Mouse (Mus musculus): ENCODE measurements around the gene Ints3. TPM values are rescaled to one million over a fixed set of nuclear protein-coding genes. Genes with fewer than 3 reads are reported as not detected.
A peak's percentile ranks its signal among the peaks of the same experiment; 100 is the strongest.

The Ints3 gene
- polyA plus RNA-seq, 1 experiment = 66.1 TPM

DNA sequence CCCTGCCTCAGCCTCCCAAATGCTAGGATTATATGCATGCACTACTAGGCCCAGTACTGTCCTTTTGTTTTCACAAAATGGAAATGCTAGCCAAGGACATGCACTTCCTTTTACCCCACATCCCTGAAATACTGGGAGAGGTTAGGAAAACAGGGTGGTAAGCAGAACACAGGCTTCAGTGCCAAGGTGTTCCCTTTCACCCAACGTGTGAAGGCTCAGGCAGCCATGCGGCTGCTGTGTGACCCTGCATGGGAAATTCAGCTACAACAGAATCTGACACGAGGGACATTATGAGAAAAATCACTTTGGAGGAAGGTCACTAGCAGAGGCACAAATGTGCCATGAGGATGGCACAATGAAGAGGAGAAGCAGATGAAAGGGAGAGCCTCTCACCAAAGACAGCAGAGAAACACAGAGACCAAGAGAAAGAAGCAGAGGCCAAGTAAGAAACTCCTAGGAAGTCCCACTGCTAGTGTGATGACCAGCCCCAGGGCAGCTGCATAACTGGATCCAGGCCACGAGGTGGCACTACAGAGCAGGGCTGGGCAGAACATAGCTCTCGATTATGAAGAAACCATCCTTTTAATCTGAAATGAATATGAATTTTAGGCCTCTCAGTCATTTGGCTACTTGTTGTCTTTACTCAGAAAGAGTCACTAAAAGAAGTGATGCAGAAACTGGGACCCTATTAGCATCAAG lies 21.0 kb downstream of the Ints3 start:
- peak; percentile 91 for TF ChIP-seq CTCF (IDR thresholded peaks at IDR 0.05; ENCODE audit: borderline replicate concordance, extremely low read depth, insufficient read depth, insufficient read length)
- TF ChIP-seq POLR2A (IDR thresholded peaks at IDR 0.05; ENCODE audit: borderline replicate concordance, extremely low read depth, insufficient read depth, insufficient read length, poor library complexity, severe bottlenecking) = no peak

DNA sequence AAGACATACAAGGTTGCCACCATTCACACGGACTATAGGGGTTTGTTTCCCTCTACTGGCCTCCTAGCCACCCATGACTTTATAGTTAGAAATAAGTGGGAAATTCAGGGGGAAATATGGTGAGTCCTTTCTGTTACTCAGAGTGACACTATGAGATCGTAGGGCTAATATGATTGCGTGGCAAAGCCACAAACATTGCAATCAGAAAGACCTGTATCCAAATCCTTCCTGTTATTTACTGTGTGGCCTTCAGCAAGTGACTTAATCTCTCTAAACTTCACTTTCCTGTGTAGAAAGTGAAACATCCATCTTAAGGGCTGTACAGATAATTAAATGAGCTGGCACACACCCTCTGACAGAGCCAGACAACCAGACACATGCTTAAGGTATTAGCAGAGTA lies 24.7 kb downstream of the Ints3 start:
- no peak for DNase-seq (ENCODE audit: low read depth)
- no peak for TF ChIP-seq CTCF (IDR thresholded peaks at IDR 0.05; ENCODE audit: borderline replicate concordance, extremely low read depth, insufficient read depth, insufficient read length)
- no peak for TF ChIP-seq POLR2A (IDR thresholded peaks at IDR 0.05; ENCODE audit: borderline replicate concordance, extremely low read depth, insufficient read depth, insufficient read length, poor library complexity, severe bottlenecking)

More for the DNA sequence above, 21.0 kb downstream of the Ints3 start:
- peak; percentile 67 for DNase-seq (ENCODE audit: low read depth)

DNA sequence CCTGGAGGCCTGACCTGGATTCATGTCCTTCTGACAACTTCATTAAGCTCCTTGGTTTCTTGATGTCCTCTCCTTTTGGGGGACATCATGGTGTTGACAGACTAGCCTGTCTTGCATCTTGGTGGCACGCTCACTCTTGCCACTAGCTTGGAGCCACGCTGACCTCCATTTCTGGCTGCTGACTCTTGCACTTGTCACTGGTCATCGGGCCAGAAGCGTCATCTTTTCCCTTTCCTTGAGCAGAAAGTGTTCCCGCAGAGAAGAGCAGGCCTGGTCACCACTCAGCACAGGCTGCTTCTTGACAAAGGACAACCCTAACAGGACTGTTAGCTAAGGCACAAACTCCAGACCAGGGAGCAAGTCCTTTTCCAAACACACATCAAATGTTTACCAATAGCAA lies 27.0 kb downstream of the Ints3 start:
- DNase-seq (ENCODE audit: low read depth) = no peak
- TF ChIP-seq CTCF (IDR thresholded peaks at IDR 0.05; ENCODE audit: borderline replicate concordance, extremely low read depth, insufficient read depth, insufficient read length) = no peak
- TF ChIP-seq POLR2A (IDR thresholded peaks at IDR 0.05; ENCODE audit: borderline replicate concordance, extremely low read depth, insufficient read depth, insufficient read length, poor library complexity, severe bottlenecking) = no peak

GRCm38 (mm10) chr3:90404609-90405008 lies 28.8 kb downstream of the Ints3 start:
- no peak for DNase-seq (ENCODE audit: low read depth)
- TF ChIP-seq POLR2A (IDR thresholded peaks at IDR 0.05; ENCODE audit: borderline replicate concordance, extremely low read depth, insufficient read depth, insufficient read length, poor library complexity, severe bottlenecking) (no peak), CTCF (IDR thresholded peaks at IDR 0.05; ENCODE audit: borderline replicate concordance, extremely low read depth, insufficient read depth, insufficient read length) (no peak)

DNA sequence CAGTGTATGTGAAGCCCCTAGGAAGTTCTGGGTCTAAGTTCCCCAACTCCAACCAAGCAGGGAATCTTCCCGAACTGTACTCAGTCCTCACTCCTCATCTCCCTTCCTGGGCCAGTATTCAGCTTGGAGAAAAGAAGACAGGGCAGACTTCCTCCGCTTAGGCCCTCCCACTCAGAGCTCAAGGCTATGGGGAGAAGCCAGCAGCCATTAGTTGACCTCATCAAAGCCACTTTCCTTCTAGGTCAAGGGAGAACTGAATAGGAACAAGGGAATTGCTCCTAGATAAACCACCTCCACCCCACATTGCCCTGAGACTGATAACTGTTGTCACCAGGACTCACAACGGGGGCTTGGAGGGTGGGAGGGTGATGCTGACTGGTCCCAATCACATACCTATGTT lies 29.3 kb downstream of the Ints3 start:
- TF ChIP-seq POLR2A (IDR thresholded peaks at IDR 0.05; ENCODE audit: borderline replicate concordance, extremely low read depth, insufficient read depth, insufficient read length, poor library complexity, severe bottlenecking) (no peak), CTCF (IDR thresholded peaks at IDR 0.05; ENCODE audit: borderline replicate concordance, extremely low read depth, insufficient read depth, insufficient read length) (no peak)
- DNase-seq (ENCODE audit: low read depth) = no peak

GRCm38 (mm10) chr3:90400993-90401392 lies 32.4 kb downstream of the Ints3 start:
- TF ChIP-seq POLR2A (IDR thresholded peaks at IDR 0.05; ENCODE audit: borderline replicate concordance, extremely low read depth, insufficient read depth, insufficient read length, poor library complexity, severe bottlenecking) (no peak), CTCF (IDR thresholded peaks at IDR 0.05; ENCODE audit: borderline replicate concordance, extremely low read depth, insufficient read depth, insufficient read length) (no peak)
- no peak for DNase-seq (ENCODE audit: low read depth)

DNA sequence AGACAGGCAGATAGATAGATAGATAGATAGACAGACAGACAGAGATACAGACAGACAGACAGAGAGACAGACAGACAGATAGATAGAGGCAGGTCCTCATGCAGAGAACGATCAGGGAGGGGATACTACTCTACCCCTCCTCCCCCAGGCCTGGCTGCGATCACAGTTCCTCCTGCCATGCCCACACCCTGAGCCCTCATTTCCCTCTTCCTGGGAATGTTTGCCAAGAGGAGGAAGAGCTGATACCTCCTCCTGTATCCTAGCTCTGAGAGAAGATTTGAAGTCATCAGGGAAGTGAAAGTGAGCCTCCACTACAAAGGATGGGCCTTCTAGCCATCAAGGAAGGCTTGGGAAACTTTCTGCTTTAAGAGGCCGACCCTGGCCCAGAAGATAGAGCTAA lies 37.8 kb downstream of the Ints3 start:
- TF ChIP-seq POLR2A (IDR thresholded peaks at IDR 0.05; ENCODE audit: borderline replicate concordance, extremely low read depth, insufficient read depth, insufficient read length, poor library complexity, severe bottlenecking) (no peak), CTCF (IDR thresholded peaks at IDR 0.05; ENCODE audit: borderline replicate concordance, extremely low read depth, insufficient read depth, insufficient read length) (no peak)

GRCm38 (mm10) chr3:90392661-90393060 lies 40.8 kb downstream of the Ints3 start:
- DNase-seq (ENCODE audit: low read depth) = no peak

More for the DNA sequence above, 37.8 kb downstream of the Ints3 start:
- DNase-seq (ENCODE audit: low read depth) = no peak

GRCm38 (mm10) chr3:90391941-90392340 lies 41.5 kb downstream of the Ints3 start:
- TF ChIP-seq CTCF (IDR thresholded peaks at IDR 0.05; ENCODE audit: borderline replicate concordance, extremely low read depth, insufficient read depth, insufficient read length) (no peak), POLR2A (IDR thresholded peaks at IDR 0.05; ENCODE audit: borderline replicate concordance, extremely low read depth, insufficient read depth, insufficient read length, poor library complexity, severe bottlenecking) (no peak)

More at GRCm38 (mm10) chr3:90392661-90393060, 40.8 kb downstream of the Ints3 start:
- TF ChIP-seq POLR2A (IDR thresholded peaks at IDR 0.05; ENCODE audit: borderline replicate concordance, extremely low read depth, insufficient read depth, insufficient read length, poor library complexity, severe bottlenecking) = no peak
- no peak for TF ChIP-seq CTCF (IDR thresholded peaks at IDR 0.05; ENCODE audit: borderline replicate concordance, extremely low read depth, insufficient read depth, insufficient read length)

DNA sequence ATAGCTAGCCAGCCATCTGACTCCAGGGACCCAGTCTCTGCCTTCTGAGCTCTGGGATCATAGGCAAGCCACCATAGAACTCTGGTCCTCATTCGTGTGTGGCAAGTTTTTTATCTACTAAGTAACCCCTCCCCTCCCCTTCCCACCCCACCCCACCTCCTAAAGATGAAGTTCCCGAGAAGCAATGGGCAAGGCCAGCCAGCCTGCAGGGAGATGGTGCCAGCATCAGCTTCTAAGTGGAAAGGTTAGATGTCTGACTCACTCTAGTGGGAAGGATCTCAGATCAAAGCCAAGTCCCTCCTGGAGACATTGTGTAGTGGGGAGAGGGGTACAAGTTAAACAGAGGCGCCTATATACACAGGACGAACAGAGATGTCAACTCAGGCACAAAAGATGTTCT lies 42.4 kb downstream of the Ints3 start:
- TF ChIP-seq CTCF (IDR thresholded peaks at IDR 0.05; ENCODE audit: borderline replicate concordance, extremely low read depth, insufficient read depth, insufficient read length) (no peak), POLR2A (IDR thresholded peaks at IDR 0.05; ENCODE audit: borderline replicate concordance, extremely low read depth, insufficient read depth, insufficient read length, poor library complexity, severe bottlenecking) (no peak)
- DNase-seq (ENCODE audit: low read depth) = no peak

More at GRCm38 (mm10) chr3:90391941-90392340, 41.5 kb downstream of the Ints3 start:
- DNase-seq (ENCODE audit: low read depth) = no peak

- no peak for TF ChIP-seq CTCF (IDR thresholded peaks at IDR 0.05; ENCODE audit: borderline replicate concordance, extremely low read depth, insufficient read depth, insufficient read length)
- 0 out of 2 replicates have a peak, but pooled peaks have one; percentile 17 for TF ChIP-seq POLR2A (IDR thresholded peaks at IDR 0.05; ENCODE audit: borderline replicate concordance, extremely low read depth, insufficient read depth, insufficient read length, poor library complexity, severe bottlenecking)
- DNase-seq (ENCODE audit: low read depth) = peak; percentile 76
These were observed 43.6 kb downstream of the Ints3 start, which contains the start of gene Slc27a3 for GRCm38 (mm10) chr3:90389511-90390490. Gene Slc27a3, minus strand, starts transcription at chr3:90389938.
